Mouse (Mus musculus) CH12.LX (cell line): Measurements from ENCODE around the gene Stmn1.

ENCODE experiments used
- EP300 ChIP-seq: IDR thresholded peaks from 2 replicates; pipeline ENCODE4 v1.6.1; 2011; ENCODE audit warnings: low read length, improper control_type of control experiment
- IRF4 ChIP-seq: IDR thresholded peaks from 2 replicates; pipeline ENCODE4 v1.6.1; 2014; ENCODE audit warnings: low read depth, mild to moderate bottlenecking, inconsistent platforms, low read length, improper control_type of control experiment
- POLR2A ChIP-seq: IDR thresholded peaks from 2 replicates; pipeline ENCODE4 v1.6.1; 2011; ENCODE audit warnings: low read depth, mild to moderate bottlenecking, improper control_type of control experiment, low read length
- SIN3A ChIP-seq: IDR thresholded peaks from 2 replicates; pipeline ENCODE4 v1.6.1; 2012; ENCODE audit warnings: low read length, improper control_type of control experiment, inconsistent platforms
- USF1 ChIP-seq: IDR thresholded peaks from 2 replicates; pipeline ENCODE4 v1.6.1; 2014; ENCODE audit warnings: low read depth, mild to moderate bottlenecking, inconsistent platforms, low read length, improper control_type of control experiment
- ZKSCAN1 ChIP-seq: IDR thresholded peaks from 2 replicates; pipeline ENCODE4 v1.6.1; 2012; ENCODE audit warnings: low read depth, inconsistent platforms, low read length, improper control_type of control experiment, borderline replicate concordance
- ZMIZ1 ChIP-seq: IDR thresholded peaks from 2 replicates; pipeline ENCODE4 v1.6.1; 2012; ENCODE audit warnings: low read depth, mild to moderate bottlenecking, inconsistent platforms, low read length, improper control_type of control experiment

GRCm38 (mm10) chr4:134458856-134459255 lies 9.3 kb upstream of the Stmn1 start:
- TF ChIP-seq USF1: no peak
- no peak for TF ChIP-seq EP300
- TF ChIP-seq ZKSCAN1: no peak
- no peak for TF ChIP-seq IRF4
- no peak for TF ChIP-seq SIN3A
- no peak for TF ChIP-seq POLR2A
- no peak for TF ChIP-seq ZMIZ1
